Mouse (Mus musculus) 416B (cell line): Measurements from ENCODE around the gene S100a5.

Experiments used
- DNase-seq: peaks from one replicate; pipeline ENCODE4 v3.0.0; 2011; ENCODE audit warnings: low read depth

Gene S100a5

DNA sequence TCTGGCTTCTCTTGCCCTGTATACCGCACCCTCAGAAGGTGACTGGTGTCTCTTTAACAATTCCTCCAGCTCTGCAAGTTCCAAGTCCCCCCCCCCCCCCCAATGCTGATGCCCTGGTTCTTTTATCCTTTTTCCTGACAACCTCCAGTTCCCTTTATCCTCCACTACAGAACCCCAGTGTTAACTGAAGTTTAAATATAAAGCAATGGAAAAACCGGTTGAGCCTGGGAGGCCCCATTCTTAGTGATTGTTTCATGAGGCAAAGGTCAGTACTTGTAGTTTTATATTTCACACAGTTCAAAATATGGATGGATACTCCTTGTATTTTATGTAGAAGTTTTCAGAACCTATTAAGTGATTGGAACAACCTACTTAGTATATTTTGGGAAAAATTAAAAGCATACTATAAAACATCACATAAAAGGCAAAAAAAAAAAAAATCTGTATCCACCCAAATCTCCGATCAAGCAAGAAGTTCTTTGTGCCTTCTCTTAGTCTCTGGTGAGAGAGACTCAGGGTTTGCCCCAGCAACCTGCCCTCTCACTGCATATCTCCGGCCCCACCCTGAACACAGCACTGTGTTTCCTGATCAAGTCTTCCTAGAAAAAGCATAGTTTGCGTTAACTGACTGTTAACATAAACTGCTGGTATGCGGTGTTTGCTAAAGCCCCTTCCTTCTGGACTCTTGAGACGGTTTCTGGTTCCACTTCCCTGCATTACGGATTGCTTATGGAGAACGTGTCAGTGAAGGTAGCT lies 18.1 kb downstream of the S100a5 start:
- no peak for DNase-seq

DNA sequence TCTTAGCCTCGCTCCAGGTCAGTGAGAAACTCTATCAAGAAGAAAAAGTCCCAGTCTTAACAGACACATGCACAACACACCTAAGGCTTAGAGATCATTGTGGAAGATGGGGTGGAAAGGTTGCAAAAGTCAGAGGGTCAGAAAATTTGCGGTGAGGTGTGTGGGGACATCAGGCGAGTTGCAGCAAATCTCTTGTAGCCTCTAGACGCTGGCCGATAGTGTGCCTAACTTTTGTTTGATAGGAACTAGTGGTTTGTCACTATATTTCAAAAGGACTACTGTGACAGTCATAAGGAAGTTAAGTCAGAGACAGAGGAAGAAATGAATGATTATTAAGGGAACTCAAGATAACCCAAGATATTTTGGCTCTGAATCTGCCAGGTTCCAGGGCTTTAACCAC lies 19.0 kb downstream of the S100a5 start:
- DNase-seq = peak; percentile 58

DNA sequence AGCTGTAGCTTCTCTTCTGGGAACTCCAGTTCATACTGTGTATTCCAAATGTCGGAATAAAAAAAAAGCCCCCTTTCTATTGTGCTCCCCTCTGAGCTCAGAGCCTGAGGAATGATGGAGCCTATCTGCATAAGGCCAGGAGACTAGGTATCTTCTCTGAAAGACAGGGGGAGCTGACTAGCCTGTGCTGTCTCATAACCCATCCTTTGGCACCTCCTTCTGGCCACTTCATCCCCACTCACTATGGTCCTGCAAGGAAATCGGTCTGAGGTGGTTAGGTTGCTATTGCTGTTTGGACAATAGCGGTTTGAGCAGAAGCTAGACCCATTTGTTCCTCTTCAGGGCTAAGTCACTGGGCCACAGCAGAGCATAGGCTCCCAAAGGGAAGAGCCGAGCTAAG lies 19.5 kb downstream of the S100a5 start:
- peak; percentile 73 for DNase-seq

DNA sequence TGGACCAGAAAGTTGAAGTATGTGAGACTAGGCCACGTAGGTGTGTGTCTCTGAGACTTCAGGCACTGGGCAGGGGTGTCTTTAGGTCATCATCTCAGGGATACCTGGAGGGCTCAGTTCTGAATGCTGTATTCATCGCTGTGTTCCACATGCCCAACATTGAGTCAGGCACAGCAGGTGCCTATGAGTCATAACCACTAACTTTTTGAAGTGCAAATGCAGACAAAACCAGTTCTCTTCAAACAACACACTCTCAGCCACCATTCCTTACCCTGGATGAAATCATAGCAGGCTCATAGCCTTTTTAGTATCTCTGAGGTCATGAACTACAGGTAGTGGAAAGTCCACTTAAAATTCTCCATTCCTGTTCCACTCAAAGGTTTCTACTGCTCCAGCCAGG lies 21.0 kb downstream of the S100a5 start:
- peak; percentile 22 for DNase-seq

DNA sequence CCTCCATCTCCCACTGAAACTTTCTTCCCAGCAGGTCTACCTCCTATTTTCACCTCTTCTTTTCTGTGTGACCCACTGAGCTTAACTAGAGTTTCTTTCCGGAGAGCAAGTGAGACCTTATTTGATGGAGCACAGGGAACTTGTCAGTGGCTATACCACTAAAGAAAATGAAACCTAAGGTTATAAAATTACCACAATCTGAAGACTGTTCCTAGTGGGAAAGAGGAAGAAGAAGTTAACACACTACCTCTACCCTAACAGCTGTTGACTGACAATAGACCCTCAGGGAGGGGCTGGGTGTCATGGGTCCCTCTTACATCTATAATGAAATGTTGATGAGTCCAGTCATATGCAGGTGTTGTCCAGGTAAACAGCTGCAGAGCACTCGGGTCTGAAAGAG lies 23.7 kb downstream of the S100a5 start:
- no peak for DNase-seq

DNA sequence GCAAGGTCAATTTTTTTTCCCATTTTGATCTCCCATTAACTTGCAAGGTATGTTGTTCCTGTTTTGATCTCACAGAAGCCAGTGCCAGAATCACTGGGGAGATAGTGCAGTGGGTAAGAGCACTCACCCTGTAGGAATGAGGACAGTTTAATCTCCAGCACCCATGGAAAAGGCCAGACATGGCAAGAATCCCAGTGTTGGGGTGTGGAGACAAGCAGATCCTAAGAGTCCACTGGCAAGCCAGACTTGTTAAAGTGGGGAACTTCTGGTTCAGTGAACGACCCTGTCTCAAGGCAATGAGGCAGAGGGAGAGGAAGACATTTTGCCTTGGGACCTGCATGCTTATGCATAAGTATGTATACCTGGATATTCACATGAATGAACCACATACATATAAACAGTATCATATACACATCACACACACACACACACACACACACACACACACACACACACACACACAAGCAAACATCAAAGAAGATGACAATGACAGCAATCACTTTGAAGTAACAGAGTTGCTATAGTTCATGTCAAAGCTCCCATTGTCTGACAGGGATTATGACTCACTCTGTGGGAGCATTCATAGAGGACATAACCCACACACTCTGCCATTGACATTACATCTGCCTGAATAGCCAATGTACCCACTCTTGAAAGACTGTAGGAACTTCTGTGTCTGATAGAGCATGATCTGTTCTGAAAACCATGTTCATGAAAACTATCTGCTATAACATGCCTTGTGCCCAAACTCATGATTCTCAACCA lies 30.4 kb downstream of the S100a5 start:
- no peak for DNase-seq

DNA sequence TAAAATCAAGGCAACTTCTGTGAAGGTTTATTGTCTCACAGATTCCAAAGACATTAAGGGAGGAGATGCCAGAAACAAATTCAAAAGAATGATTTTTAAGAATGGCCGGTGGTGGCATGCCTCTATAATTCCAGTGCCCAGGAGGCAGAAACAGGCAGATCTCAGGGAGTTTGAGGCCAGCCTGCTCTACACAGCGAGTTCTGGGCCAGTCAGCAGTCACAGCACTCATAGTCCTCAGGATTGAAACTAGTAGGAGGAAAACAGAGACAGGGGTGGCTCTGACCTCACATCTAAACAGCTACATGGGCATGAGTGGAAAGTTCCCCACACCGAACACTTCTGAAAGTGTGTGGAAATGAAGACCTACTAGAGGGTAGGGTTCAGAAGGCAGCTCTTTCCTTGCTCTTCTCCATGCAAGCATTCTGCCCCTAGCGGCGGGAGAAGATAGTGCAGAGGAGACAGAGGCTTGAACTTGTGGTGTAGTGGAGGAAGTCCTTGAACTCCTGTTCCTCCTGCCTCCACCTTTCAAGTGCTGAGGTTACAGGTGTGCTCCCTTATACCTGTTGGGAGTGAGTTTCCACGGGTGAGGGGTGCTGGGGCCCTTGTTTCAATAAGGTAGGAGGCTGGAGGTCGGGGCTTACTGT lies 31.3 kb downstream of the S100a5 start:
- peak; percentile 71 for DNase-seq

DNA sequence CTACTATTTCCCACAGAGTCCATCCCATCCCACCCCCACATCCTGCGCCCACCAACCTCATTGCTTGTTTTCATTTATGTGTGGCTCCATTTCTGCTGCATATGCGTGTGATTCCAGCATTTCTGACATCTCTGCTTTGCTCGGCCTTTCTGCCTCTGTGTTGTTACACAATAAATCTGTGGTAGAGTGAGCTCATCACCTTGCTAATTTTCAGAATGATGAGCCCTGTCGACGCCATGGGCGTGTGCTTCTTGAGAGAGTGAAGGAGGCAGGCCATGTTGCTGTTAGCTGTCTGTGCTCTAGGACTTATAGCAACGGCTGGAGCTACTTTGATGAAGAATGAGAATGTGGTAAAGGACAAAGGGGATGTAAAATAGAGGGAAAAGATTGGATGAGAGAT lies 32.7 kb downstream of the S100a5 start:
- DNase-seq = no peak

DNA sequence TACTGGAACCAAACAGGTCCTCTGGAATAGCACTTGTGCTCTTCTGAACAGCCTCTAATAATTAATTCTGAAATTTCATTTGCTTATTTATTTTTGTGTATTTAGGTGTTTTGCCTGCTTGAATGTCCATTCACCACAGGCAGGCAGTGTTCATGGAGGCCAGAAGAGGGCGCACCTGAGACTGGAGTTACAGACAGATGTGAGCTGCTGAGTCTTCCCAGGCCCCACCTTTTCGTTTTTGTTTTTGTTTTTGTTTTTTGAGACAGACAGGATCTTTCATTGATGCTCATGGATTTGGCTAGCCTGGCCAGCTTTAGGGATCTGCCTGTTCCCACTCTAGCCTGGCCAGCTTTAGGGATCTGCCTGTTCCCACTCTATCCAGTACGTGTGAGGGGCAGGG lies 35.9 kb downstream of the S100a5 start:
- peak; percentile 69 for DNase-seq

DNA sequence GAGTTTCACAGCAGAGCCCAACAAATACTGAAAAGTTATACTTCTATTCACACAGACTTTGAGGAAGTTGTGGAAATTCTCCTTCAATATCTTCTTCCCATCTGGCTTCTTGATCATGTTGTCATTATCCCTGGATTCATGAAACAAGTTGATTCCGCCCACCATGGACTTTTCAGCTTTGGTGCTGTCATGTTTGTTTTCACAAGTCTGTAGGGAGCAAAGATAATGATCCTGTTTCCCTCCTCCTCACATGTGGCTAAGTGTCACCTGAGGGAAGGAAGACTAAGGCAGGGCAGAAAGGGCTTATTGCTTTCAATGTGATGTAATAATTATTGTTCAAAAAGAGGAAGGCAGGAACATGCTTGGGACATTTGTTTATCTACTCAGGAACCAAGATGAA lies 39.0 kb downstream of the S100a5 start:
- DNase-seq = no peak

DNA sequence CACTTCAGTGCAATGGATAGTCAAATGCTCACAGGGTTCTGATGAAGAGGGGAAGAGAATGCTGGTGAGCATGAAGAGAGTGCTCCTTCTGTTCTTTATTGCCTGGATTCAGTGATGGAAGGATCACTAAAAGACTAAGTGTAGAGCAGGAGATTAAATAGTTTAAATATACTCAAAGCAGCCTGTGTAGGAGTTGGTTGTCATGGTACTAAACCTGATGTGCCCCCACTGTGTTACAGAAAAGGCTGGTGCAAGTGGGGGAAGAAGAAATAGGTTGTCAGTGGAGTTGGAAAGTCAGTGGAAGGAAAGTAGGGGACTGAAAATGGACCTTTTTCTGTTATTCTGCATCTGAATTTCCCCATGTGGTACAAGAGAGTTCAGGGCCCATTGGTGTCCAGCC lies 40.7 kb downstream of the S100a5 start:
- no peak for DNase-seq

DNA sequence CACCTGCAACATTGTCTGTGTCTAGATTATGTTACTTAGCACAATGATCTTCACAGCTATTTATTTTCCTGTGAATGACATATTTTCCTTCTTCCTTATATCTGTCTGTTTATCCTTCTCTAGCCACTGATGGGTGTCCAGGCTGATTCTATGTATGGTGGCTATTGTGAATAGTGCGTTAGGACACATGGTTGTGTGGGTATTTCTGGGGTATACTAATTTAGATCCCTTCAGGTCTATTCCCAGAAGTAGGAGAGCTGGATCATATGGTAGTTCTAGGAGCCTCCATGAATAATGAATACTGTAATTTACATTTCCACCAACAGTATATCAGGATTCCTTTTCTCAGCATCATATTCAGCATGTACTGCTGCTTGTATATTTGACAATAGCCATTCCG lies 41.5 kb downstream of the S100a5 start:
- DNase-seq = no peak

DNA sequence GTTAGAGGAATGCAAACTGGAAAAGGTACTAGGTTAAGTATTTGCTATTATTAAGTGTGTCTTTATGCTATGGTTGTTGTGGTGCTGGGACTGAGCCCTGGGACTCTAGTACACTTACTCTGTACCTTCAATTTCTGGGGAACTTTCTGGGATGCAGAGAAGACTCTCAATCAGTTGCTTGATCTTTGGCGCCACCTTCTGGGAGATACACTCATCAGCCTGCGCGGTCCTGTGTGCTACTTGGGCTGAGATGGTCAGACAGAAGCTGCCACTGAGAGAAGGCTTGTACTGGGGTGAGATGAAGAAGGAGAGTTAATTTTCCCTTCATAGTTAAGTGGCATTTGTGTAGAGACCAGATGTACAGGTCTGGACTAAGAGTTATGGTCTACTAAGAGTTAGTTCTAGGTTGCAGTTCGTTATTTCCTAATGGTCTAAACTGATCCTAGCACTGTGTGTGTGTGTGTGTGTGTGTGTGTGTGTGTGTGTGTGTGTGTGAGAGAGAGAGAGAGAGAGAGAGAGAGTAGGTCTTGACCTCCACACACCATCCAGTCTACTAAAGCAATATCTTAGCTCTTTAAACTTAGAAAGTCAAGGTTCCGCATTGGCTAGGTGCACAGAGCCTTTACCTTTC lies 44.7 kb downstream of the S100a5 start:
- DNase-seq = peak; percentile 71

DNA sequence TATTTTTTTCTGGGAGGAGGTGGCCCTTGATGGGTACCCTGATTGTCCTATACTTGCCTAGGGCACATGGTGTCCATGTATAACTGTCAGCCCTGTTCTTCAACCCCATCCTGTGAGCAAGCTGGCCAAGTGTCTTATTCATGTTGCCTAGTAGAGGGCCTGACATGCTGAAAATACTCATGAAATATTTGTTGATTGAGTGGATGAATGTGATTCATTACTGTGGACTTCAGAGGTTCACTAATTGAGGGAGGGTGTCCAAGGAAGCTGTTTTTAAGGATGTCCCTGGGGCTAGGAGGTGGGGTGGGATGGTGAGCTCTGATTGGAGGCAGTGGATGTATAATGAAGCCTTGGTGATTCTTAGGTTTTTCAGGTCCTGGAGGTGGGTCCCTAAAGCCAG lies 45.4 kb downstream of the S100a5 start, which contains the start of gene S100a7a:
TSS of gene S100a7a (plus strand) at position 301 of the 400 bp plus-strand sequence.
- DNase-seq = no peak

DNA sequence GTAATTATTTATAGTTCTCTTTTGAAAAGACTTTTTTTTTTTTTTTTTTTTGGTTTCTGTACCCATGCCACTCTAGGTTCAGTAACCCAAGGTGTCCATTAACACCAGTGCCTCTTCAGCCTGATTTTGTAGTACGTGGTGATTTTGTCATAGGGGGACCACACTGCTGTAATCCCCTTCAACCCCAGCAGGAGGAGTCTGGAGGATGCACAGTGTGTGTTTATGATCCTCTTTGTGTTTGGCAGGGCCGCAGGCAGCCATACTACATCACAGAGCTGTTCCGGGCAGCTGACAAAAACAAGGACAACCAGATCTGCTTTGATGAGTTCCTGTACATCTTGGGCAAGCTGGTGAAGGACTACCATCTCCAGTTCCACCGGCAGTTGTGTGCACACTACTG lies 49.1 kb downstream of the S100a5 start:
- peak; percentile 44 for DNase-seq

DNA sequence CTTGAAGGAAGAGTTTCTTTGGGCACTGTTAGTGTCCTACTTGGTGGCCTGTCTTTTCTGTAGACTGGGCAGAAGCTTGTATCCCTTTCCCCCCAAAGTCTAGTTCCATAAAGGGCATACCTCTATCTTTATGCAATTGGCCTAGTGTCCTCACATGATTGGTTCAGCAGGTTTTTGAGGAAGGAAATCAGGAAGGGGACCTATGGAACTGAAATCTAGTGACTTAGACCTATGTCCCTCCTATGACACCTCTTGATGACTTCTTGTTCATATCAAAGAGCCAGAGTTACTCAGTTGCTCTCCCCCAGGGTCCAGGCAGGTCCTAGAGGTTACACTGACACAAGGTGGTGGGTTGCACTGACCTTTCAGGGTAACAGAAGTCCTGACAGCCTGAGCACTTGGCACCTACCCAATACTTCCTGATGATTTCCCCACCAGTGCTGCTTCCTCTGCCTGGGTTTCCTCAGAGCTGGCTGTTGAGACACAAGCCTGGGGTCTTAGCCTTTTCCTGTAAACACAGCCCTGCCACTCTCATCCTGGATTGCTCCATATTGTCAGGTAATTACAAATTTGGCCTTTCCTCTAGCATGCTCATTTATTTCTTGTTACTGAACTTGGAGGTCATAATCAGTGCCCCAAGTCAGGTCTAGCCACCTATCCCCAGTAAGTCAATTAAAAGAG lies 51.2 kb downstream of the S100a5 start:
- peak; percentile 26 for DNase-seq
